Mouse (Mus musculus) natural killer cell, adult 2 months (primary cell): ENCODE results near the gene Cfap70.

Source experiments
- DNase-seq, 2 experiments: peaks; one replicate each; pipeline ENCODE4 v3.0.0; 2022; ENCODE audit warnings: low spot score in 2 of 2

The Cfap70 gene

DNA sequence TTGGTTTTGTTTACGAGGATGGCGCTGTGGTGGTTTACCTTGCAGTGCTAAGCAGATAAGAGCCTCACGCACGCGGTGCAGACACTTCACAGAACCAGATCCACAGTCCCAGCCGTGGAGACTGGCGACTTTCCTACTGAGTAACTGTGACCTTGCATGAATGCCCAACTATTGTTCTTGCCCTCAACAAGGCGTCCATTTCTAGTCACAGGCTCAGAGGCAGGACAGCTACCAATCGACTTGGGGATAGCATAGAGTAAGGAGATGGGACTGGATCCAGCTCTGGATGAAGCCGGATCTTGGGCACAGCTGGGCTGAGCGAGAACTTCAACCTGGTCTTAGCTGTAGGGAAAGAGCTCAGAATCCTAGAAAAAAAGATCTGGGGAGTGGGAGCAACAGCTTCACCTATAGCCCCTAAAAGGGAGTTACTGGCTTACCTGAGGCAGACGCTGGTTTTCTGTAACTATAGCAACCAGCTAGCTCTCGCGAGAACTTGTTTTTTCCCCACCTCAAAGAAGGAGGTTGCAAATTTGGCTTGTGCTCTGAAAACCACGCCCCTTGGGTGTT, at the start of gene Cfap70:
Gene Cfap70 (minus strand): TSS at position 462 of the 567 bp plus-strand sequence.
- DNase-seq = peak; percentile 52 to 61

DNA sequence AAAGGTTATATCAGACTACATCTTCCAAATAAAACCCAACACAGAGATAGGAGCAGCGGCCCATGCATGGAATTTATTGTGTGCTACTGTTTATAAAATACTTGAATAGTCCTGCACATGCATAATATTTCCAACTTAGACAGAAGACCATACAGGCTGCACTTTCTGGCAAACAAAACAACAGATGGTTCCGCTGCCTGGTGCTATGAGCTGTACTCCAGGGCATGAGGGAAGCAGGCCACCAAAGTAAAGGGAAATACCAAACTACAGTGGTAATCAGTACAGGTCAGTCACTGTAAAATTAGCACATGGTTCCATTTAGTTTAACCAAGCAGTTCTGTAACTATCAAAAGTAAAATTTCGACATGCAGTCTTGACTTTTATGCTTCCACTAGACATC, 48.0 kb upstream of the Cfap70 start:
- no peak for DNase-seq

DNA sequence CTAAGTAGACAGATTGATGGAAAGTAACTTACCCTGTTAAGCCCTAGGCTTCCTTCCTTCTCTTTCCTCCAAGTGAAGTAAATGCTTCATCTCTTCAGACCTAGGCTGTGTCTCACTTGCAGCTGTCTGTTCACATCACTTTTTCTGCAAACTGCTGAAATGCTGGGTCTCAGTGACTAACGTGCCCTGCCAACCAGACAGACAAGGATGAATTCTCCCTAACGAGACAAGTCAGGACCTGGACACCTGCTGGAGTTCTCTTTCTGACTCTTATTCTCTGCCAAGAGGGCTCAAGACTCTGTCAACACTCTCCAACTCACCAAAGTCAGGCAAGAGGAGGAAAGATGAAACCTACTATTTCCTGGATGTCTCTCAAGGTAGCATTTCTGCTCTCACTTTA, 44.6 kb upstream of the Cfap70 start, which contains the start of gene Mss51:
Gene Mss51 (minus strand): TSS at position 299 of the 400 bp plus-strand sequence.
- no peak for DNase-seq

DNA sequence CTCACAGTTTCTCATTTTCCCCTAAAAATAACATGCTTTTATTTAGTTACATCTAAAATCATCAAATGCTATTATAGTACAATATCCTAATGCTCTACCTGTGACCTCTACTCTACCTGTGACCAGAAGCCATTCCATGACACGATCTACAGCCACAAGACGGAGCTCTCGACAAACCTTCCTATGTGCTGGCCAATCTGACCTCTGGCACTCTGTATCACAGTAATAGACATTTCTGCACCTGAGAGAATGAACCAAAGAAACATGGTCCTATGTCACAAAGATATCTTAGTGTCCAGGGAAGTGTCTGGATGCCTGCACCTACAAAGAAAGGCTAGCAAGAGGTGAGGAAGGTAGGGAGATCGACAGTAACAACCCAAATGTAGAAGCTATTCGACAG, 34.0 kb upstream of the Cfap70 start:
- no peak for DNase-seq

DNA sequence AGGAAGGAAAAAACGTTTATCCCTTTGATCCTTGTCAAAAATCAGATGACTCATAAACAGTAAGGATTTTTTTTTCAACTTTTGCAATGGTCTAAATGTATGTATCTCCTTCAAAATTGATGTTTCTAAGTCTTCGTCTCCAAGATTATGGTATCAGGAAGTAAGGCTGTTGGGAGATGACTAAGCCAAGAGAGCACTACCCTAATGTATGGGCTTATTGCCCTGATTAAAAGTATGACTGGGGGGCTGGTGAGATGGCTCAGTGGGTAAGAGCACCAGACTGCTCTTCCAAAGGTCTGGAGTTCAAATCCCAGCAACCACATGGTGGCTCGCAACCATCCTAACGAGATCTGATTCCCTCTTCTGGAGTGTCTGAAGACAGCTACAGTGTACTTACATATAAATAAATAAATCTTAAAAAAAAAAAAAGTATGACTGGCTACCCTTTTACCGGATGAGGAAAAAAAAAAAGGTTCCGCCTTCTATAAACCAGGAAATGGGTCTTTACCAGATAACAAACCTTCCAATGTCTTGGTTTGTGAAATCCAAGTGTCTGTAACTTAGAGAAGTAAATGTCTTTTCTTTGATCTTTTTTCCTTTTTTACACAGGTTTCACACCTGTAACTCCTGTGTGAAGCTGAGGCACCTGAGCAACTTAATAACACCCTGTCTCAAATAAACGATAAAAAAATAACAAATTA, 30.2 kb upstream of the Cfap70 start:
- no peak for DNase-seq

DNA sequence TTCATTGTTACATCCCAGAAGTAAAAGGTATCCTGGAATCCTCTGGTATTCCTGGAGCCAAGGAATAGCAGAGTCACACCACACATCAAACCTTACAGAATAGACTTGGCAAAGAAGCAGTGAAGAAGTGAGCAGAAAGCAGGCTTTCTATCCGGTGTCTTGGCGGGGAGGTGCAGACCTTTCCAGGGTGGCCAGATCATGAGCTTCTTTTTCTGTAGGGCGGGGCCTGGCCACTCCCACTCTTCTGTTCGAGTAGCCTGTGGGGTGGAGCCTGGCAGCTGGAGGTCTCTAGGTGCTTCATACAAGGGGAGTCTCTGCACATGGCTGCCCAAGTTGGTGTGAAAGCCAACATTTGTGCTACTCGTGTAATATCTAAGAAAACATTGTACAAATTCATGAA, 29.2 kb upstream of the Cfap70 start:
- DNase-seq = peak in 1 of 2 experiments; percentile 8

DNA sequence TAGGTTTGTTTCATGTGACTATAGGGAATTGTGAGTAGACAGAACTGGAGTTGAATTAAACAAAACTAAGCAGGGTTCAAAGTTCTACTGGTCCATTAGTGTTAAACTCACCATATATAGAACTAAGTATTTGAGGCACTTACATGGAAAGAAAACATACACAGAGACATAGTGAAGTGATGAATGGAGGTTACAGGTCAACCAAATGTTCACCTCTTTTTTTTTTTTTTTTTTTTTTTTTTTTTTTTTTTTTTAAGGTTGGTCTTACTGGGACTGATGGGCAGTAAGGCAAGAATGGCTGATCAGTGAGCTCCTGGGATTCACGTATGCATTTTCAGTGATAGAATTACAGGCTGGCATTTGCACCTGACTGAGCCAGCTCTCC, 28.2 kb upstream of the Cfap70 start:
- no peak for DNase-seq

DNA sequence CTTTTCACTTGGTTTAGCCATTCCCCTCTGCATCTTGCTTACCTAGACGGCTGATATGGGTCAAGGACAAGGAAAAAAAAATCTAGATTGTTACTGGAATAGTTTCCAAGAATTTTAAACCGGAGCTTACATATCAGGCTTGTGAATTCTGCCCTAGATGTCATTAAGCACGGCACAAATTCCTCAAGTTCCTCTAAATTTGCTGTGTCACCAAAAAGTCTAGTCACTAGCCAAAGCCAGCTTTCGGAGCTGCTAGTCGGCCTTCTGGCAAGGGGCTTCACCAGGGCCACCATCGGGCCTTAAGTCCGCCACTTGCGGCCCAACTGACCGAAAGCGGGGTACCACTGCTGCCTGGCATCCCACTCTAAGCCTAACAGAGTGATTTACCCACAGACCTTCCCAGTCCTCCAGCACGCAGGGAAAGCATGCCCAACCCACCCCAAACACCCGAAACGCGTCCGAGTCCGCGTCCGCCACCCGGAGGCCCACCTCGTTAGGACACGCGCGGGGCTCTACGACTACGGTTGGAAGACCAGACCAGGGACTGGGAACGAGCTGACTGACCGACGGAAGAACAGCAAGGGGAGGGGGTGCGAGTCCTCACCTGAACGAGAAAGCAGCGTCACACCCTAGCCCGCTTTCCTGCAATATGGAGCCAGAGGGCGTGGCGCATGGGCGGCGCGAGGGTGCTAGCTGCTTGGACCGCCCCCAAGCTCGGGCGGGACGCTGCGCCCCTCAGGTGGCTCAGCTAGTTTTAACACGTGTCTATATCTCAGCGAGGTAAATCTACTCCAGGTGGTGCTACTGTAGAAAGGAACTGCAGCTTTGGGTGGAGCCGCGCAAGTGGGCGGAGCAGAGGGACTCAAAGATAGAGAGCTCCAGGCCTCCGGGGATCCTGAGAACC, 27.5 kb upstream of the Cfap70 start, which contains the start of gene Anxa7:
Gene Anxa7 (minus strand): TSS at position 843 of the 904 bp plus-strand sequence.
- peak; percentile 23 to 52 for DNase-seq

DNA sequence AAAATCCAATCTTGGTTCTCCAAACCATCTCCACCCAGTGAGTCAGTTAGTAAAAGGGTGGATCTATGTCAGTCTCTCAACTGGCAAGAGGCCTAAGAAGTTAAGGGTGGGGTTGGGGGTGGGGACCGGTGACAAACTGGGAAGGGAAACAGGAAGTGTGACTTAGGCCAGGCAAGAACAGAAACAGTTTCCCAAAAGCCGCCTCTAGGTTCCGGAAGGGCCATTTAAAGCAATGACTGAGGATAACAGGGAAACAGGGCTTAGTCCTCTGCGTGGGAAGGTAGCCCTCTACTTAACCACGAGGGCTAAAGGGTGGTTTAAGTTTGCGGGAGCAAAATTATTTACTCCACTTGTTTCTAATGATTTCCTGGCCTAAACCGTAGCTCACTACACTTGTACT, 26.8 kb upstream of the Cfap70 start:
- DNase-seq = peak in 1 of 2 experiments; percentile 4

DNA sequence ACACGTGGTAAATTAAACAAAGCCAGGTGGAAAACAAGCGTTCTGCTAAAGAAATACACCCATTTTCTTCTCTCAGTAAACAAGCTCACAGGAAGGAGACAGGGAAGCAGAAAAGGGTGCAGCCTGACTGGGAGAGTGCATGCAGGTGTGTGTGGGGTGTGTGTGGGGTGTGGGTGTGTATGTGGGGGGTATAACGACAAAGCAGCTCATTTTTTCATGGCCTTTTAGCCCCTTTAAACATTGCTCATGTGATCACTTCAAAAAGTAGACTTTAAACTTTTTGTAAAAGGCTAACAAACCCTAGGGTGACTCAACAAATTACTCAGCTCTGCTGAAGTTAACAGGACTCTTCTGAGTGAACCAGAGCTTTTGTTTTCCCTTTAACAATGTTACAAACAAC, 26.4 kb upstream of the Cfap70 start:
- no peak for DNase-seq

DNA sequence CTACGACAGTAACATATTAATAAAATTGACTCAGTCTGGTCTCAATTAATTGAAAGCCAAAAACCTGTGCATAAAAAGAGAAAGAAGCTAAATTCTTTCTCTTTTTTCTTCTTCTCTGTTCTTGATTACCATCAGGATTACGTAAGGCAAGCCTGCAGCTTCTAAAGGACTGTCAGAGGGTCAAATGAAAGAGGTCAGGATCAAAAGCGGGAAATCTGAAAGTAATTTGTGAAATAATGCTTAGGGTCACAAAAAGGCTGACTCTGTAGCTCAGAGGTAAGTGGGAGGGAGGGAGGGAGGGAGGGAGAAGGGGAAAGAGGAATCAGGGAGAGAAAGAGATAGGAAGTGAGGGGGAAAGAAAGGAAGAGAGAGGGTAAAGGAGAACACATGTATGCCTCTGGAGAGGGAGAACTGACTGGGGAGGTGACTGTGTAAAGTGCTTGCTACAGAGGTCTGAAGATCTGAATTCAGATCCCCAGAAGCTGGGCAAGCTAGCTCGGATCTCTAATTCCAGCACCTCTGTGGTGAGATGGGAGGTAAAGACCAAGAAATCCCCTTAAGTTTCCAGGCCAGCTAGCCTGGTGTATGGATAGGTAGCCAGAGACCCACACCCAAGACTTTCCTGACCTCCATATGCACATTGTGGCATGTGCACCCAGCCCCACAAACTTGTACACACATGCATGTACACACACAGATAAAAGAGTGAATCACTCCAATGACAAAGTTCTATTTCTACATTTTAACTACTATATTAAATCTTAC, 25.4 kb upstream of the Cfap70 start:
- no peak for DNase-seq

DNA sequence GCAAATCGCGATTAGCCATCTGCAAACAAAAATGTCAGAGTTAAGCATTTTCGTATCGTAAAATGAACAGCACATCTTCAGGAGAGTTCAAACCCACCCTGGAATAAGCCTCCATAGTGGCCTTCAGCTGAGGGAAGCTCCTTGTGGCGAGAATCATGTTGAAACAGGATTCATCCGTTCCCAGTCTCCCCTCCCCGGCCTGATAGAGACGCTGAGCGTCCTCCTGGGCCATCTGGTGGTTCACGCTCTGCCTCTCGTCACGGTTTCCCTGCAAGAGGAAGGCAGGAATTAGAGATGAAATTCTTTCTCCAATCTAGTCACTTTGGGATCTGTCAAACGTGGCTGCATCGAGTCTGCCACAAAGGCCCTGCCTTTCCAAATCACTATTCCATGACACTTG, 8.2 kb upstream of the Cfap70 start:
- no peak for DNase-seq

DNA sequence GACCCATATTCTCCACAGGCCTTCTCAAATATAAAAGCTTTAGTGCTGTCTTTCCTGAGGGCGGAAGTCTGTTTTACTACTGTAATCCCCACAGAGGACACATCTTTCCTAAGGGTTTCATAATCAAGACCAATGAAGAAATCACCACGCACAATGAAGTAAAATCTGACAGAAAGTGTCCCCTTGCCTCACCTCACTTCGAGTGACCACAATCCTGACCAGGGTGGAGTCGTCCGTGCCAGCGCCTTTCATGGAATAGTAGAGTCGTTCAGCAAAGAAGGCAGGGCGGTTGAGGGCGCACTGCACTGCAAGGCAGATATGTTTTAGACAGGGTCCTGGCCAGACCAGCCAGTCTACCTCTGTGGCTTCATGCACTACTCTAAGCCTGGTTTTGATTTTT, 6.4 kb upstream of the Cfap70 start:
- no peak for DNase-seq

DNA sequence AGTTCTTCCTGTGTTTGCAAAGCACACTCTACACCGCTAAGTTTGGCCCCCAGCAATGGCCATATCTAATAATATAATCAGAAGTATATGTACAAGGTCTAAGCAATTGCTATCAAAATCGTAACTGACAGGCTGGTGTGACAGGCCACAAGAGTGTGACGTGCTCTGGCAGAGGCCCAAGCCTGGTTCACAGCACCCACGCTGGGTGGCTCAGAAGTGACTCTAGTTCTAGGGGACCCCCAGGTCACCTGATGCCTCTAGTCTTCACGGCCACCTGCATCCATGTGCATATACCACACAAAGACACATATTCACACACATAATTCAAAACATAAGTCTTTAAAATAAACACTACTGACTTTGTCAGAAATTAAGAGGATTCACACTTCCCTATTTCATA, 903 bp upstream of the Cfap70 start:
- DNase-seq = no peak

DNA sequence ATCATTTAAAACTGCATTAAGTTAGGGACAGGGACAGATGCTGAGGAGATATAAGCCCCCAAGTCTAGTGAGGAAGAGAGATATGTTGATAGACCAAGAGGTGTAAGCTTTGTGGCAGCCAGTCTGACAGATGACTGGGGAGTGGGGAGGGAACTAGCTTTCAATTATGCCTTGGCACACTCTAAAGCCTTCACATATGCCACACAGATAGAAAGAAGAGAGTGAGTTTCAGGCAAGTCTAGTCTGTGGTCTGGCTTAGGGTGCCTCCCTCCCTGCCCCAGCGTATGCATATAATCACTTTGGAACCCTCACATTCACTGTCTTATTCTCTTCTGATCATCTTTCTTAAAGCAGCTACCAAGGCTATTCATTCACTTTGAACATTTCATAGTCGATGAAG, 724 bp downstream of the Cfap70 start:
- DNase-seq = no peak

DNA sequence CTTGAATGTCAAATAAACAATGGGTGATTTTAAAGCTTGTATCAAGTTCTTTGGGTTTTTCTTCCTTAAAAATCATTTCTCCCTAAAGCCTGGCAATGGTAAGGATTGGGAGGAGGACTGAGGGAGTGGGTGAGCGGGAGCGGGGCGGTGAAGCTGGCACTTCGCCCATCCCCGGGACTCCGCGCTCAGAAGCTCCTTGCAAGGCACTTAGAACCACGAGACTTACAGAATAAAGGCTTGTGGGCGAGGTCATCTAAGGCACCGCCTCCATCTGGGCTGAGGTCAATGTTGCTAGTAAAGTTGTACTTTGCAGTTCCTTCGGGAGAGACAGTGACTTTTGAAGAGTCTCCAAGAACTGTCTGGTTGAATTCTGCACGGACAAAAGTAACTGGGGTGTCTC, 4.8 kb downstream of the Cfap70 start:
- DNase-seq = no peak

DNA sequence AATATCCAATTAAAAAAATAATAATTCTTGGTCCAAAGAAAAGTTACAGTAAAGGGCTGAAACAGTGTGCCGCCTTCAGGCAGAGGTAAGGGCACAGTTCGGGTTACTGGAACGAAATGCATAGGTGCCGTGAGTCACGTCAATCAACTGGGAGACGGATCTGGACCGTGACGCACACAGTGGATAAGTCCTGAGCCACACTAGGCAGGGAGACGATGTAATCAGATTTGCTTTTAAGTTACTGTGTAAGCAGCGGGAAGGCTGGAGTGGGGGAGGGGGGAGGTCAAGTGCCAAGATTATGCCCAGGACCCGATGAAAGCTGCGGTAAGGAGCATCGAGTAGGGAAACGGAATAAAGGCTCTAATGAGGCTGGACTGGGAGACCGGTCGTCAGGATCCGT, 9.8 kb downstream of the Cfap70 start:
- no peak for DNase-seq

DNA sequence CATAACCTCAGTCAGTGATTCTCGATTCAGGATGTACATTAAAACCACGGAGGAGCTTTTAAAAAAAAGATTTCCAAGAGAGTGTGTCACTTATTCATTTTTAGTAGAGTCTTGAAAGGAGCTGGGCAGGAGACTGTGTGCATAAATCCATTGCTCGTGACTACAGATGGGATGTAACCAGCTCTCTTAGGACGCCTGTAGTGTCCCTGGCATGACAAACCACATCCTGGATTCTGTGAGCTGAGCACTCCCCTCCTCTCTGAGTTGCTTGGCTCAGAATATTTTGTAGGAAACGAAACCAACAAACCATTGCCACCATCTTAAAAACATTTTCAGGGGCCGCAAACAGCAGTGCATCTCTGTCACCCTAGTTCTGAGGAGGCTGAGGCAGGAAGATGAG, 15.1 kb downstream of the Cfap70 start:
- DNase-seq = no peak

DNA sequence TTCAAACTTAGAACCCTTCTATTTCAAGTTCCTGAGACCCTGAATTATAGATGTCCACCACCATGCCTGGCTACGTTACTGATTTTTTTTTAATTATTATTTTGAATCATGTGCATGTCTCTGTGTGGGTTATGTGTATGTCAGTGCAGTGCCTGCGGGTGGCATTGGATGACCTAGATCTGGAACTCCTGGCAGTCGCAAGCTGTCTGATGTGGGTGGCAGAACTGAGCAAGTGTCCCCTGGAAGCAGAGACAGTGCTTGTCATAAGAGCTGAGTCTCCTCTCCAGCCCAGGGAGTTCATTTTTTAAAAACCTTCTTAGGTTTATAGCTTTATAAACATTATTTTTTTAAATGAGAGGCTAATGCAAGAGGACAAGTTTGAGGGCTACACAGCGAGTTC, 19.6 kb downstream of the Cfap70 start:
- DNase-seq = no peak

DNA sequence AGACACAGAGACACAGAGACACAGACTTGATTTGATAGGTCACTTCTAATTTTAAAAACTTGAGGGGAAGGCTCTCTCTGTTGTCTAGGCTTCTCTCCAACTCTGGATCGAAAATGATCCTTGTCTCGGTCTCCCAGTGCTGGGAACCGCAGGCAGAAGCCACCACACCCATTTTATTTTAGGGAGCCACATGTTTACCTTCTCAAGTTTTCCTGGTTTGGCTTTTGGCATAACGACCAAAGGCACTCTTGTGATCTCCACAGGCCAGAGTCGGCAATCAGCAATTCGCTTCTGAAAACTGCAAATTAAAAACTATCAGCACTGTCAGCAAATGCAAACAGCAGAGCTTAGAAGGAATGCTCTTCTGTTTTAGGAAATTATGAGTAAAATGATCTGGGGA, 20.3 kb downstream of the Cfap70 start:
- DNase-seq = no peak

DNA sequence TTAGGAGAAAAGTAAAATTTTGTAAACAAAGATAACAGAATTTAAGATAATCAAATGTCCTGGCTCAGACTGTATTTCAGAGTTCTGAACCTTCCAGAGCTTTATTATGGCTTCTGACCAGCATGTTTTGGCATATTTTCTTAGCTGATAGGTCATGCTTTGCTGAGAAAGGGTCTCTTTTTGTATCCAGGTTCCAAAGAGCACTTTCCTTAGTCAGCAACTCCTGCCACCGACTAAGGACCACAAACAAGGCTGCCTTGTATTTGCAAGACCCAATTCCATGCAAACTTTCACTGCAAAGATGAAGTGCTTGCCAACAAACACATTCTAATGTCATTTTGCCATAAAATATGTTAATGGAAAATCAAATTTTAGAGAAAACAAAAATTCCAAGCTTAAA, 22.2 kb downstream of the Cfap70 start:
- no peak for DNase-seq

DNA sequence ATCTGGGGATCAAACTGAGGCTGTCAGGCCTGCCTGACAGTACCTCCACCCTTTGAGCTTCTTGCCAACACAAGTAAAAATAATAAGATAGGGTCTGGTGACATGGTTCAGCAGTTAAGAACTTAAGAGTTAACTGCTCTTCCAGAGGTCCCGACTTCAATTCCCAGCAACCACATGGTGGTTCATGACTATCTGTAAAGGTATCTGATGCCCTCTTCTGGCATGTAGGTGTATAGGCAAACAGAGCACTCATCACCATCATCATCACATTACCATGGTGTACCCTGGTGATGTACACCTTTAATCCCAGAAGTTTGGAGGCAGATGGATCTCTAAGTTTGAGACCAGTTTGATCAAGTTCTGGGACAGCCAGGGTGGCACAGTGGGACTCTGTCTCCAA, 23.4 kb downstream of the Cfap70 start:
- no peak for DNase-seq
